Mouse (Mus musculus): ENCODE data around the gene Gpat3.

- TF ChIP-seq CTCF (IDR thresholded peaks at IDR 0.05; ENCODE audit: borderline replicate concordance, insufficient read depth, low read length) (no peak), POLR2A (IDR thresholded peaks at IDR 0.05; ENCODE audit: low read depth, low read length) (no peak)
Observed at GRCm38 (mm10) chr5:100856552-100856951, 11.0 kb downstream of the Gpat3 start.

Measured in embryonic fibroblast, embryonic 13.5 days (primary cell).